ENCODE assay signal across 8 mouse cellular contexts in the genomic region with DNA sequence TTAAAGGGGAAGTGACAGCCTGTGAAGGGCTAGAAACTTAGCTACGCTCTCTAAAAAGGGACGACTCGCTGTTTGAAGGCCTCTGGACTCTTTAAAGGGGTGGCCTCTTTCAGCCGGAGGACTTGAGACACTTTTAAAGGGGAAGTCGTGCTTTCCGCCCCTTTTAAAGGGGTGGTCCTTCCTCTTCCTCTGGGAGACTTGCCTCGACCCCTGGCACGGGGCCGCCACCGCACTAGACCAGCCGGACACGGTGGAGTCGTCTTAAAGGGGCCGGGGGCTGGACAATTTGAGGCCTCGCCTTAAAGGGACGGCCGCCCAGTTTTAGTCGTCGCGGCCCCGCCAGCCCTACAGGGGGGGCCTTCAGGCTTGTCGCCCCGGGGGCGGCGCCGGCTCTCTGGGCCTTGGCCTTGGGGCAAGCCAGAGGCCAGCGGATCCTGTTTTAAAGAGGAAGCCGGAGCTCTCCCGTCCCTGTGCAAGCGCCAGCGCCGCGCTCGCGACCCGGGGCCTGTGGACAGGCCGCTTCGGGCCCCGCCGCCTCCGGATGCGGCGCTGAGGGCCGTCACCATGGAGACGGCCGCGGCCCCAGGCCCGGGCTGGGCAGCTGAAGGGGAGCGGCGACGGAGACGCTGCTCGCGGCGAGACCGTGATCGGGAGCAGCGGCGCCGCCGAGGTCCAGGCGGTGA. TPM values are rescaled to one million over a fixed set of nuclear protein-coding genes. Genes with fewer than 3 reads are reported as not detected.
DNase-seq lines count a peak whose midpoint lies in the region; ATAC-seq and TF ChIP-seq lines count a peak whose summit lies in the region.

A gene (plus strand): TSS at position 565 of the 683 bp plus-strand sequence.

- H3K27me3 ChIP-seq in lung, embryonic 14.5 days (ENCODE audit: insufficient read depth, low read length), result no peaks in the 10 kb centered on the region

- peaks cover 70% of the 10 kb centered on the region for H3K36me3 ChIP-seq in lung, embryonic 14.5 days (ENCODE audit: insufficient read depth)

- H3K9ac ChIP-seq in lung, embryonic 14.5 days, result peak within 1 kb of the TSS; percentile 94

- H3K9me3 ChIP-seq in lung, embryonic 14.5 days (ENCODE audit: low read depth, low read length), result no peaks in the 10 kb centered on the region

- peak; percentile 100 for DNase-seq in Muller cell, postnatal 12 days (ENCODE audit: inconsistent ontology term)
- DNase-seq in cerebellum, adult 9-11 months, result peak; percentile 98
- peak; percentile 92 to 96 for DNase-seq in layer of hippocampus, adult 8-10 months (ENCODE audit: low spot score in 2 of 2)
- peak; percentile 98 for DNase-seq in lung, embryonic 14.5 days
- DNase-seq in ovary, adult 18-20 months (ENCODE audit: low spot score), result peak; percentile 98
- peak; percentile 92 to 96 for DNase-seq in urinary bladder, adult 18-20 months (ENCODE audit: low spot score in 2 of 2)

- peak; percentile 51 for ATAC-seq in frontal cortex, adult (ENCODE audit: low TSS enrichment)
- ATAC-seq in hematopoietic stem cell, adult 5-6 weeks (replicated peaks in 1 of 2; ENCODE audit: insufficient read depth in 1 of 2, low FRiP score in 2 of 2, low TSS enrichment in 1 of 2, low read depth in 1 of 2, poor library complexity in 2 of 2, severe bottlenecking in 2 of 2), result peak; percentile 30 to 53
- peak; percentile 84 for ATAC-seq in lung, embryonic 14.5 days (ENCODE audit: insufficient read depth)

- under 1% methylated on average over 61 of the region's 62 CpGs for WGBS in lung, embryonic 14.5 days

- H3K27ac ChIP-seq in lung, embryonic 14.5 days (ENCODE audit: low read depth), result peak within 1 kb of the TSS; percentile 94

- peak within 1 kb of the TSS; percentile 99 for H3K4me3 ChIP-seq in lung, embryonic 14.5 days (ENCODE audit: low read depth, low read length)

- peaks cover 15% of the 10 kb centered on the region for H3K4me1 ChIP-seq in lung, embryonic 14.5 days (ENCODE audit: insufficient read depth)

- no peak for TF ChIP-seq CTCF in lung, embryonic 14.5 days (IDR thresholded peaks at IDR 0.05; ENCODE audit: low read depth)

- peak within 1 kb of the TSS; percentile 72 for H3K4me2 ChIP-seq in lung, embryonic 14.5 days

RNA-seq across cellular contexts. Expression of the gene that starts here (rescaled TPM):
- 15.2 and 27.3 TPM in 2 replicates for total RNA-seq in hematopoietic stem cell, adult 5-6 weeks (2017)
- total RNA-seq in layer of hippocampus, adult 8-10 months (2022), result 10 to 100 TPM; 56.2 to 72.2 (median 65.5) TPM
- polyA plus RNA-seq in lung, embryonic 14.5 days (2014; fragmentation: Nextera tagmentation; extraction: Ambion mirVana), result 12.8 and 16.1 TPM in 2 replicates

Comparison
In these comparisons a context has a peak if more than half of its experiments do, and no peak if none do; other contexts are left out.
1. Peak in every context shown above with its lines: DNase-seq, ATAC-seq, H3K4me3 ChIP-seq and H3K27ac ChIP-seq.